Mouse (Mus musculus) stomach, postnatal 0 days (tissue): Measurements from ENCODE around the gene Stab1.

Experiments used
- CTCF ChIP-seq: IDR thresholded peaks from 2 replicates; pipeline ENCODE4 v1.5.1; 2016; ENCODE audit warnings: antibody characterized with exemption, low read depth, mild to moderate bottlenecking, moderate library complexity
- EP300 ChIP-seq: optimal IDR thresholded peaks from 2 replicates; pipeline ENCODE3; 2016; ENCODE audit warnings: antibody characterized with exemption

DNA sequence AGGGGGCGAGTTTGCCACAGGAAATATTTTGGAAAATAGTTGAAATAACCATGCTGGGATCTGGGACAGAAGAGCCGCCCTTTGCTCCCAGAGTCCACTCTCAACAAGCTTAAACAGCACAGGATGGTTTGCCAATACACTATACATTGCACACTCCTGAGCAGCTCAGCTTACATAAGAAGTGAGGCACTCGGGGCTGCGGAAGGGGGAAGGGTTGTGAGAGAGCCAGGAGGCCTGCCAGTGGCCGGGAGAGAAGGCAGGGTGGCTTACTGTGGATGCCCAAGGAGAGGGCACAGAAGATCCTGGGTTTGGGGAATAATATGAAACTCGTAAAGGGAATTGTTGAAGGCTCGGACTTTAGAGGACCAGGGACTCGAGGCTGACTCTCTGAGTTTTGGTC lies 45.4 kb upstream of the Stab1 start:
- TF ChIP-seq EP300 (no peak), CTCF (no peak)
